Mouse (Mus musculus): Measurements from ENCODE around the gene Pak3. TPM values are rescaled to one million over a fixed set of nuclear protein-coding genes. Genes with fewer than 3 reads are reported as not detected.
"Not testable (repeated sequence)": the region's sequence is repeated elsewhere in the genome, so short reads cannot be mapped to it uniquely, and the experiment has no call there.

The Pak3 gene
- 146 and 162 TPM in 2 replicates for polyA plus RNA-seq (2015; fragmentation: Nextera tagmentation; extraction: Ambion mirVana)

- peak; percentile 93 for ATAC-seq (replicated peaks)
- no peaks in the 10 kb centered on the region for H3K9me3 ChIP-seq
- H3K4me3 ChIP-seq = peak within 1 kb of the TSS; percentile 52
- H3K9ac ChIP-seq (replicated peaks) = peak within 1 kb of the TSS; percentile 73
- no peaks in the 10 kb centered on the region for H3K36me3 ChIP-seq
- peak within 1 kb of the TSS; percentile 52 for H3K4me2 ChIP-seq (replicated peaks)
- no peaks in the 10 kb centered on the region for H3K27me3 ChIP-seq
- H3K4me1 ChIP-seq = 0 out of 2 replicates have a peak, but pooled peaks cover 6% of the 10 kb centered on the region
- H3K27ac ChIP-seq (replicated peaks) = peak within 1 kb of the TSS; percentile 93
- 11% methylated on average over 23 of the region's 23 CpGs for WGBS
Observed at GRCm38 (mm10) chrX:143518168-143518901, at the start of gene Pak3. TSS of gene Pak3 (plus strand) at chrX:143518591.

DNA sequence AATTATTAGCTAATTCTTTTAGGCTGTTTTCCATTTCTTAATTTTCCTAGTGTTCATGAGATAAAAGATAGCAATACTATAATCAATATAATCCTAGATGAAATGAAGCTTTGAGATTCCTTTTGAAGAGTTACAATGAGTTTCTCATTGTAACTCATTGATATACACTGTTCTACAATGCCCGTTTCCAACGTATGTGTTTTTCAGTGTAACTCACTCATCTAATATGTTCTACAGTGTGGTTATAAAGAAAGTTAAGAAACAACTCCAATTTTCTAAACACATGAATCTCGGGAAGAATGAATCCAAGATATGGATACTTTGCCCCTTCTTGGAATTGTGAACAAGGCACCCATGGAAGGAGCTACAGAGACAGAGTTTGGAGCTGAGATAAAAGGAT is 35.5 kb upstream of the Pak3 start:
- no peaks in the 10 kb centered on the region for H3K4me1 ChIP-seq
- H3K4me2 ChIP-seq (replicated peaks) = no peak overlapping the region
- H3K27me3 ChIP-seq = no peaks in the 10 kb centered on the region
- no peaks in the 10 kb centered on the region for H3K36me3 ChIP-seq
- peak; percentile 100 for ATAC-seq (replicated peaks)
- 74% methylated on average over 3 of the region's 3 CpGs for WGBS
- H3K9ac ChIP-seq (replicated peaks) = no peak overlapping the region
- no peak overlapping the region for H3K4me3 ChIP-seq
- H3K9me3 ChIP-seq = peaks cover 3% of the 10 kb centered on the region
- H3K27ac ChIP-seq (replicated peaks) = no peak overlapping the region

DNA sequence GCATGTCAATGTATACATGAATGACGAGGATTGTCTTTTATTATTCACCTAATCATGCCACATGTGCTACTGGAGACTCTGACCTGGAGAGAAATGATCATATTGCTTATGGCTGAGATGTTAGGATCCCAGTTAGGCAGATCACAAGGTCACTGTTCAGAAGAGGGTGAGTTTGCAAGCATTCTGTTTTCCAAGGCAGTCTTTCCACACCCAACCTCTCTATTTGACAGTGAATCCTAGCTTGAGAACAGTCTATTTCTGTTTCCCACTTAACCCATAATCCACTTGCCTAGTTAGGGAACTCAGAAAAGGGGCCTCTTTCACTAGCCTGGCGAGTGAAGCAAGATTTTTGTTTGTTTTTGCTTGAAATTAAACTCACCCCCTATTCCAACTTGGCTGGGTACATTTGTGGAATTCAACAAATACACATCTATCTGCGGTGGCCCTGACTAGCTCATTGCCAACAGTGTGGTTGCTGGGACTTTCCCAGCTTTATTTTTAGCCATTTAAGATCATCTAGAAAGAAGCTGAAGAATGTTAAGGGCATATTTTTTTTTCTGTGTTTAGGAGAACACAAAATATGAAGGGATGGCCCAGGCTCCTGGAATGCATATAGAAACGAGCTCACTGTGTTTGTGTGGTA is 17.2 kb upstream of the Pak3 start:
- WGBS = 65% methylated on average over 4 of the region's 4 CpGs
- H3K4me1 ChIP-seq = no peaks in the 10 kb centered on the region

GRCm38 (mm10) chrX:143501776-143502365 is 16.5 kb upstream of the Pak3 start:
- Histone ChIP-seq H3K36me3 (no peaks in the 10 kb centered on the region), H3K9ac (replicated peaks) (no peak overlapping the region), H3K4me1 (no peaks in the 10 kb centered on the region), H3K4me2 (replicated peaks) (no peak overlapping the region), H3K9me3 (no peaks in the 10 kb centered on the region), H3K27ac (replicated peaks) (no peak overlapping the region), H3K4me3 (no peak overlapping the region), H3K27me3 (no peaks in the 10 kb centered on the region)
- ATAC-seq (replicated peaks) = no peak
- 61% methylated on average over 5 of the region's 5 CpGs for WGBS

More for the DNA sequence above, 17.2 kb upstream of the Pak3 start:
- Histone ChIP-seq H3K27ac (replicated peaks) (no peak overlapping the region), H3K9ac (replicated peaks) (no peak overlapping the region), H3K4me2 (replicated peaks) (no peak overlapping the region), H3K27me3 (no peaks in the 10 kb centered on the region), H3K36me3 (no peaks in the 10 kb centered on the region), H3K4me3 (no peak overlapping the region), H3K9me3 (no peaks in the 10 kb centered on the region)
- ATAC-seq (replicated peaks) = no peak

DNA sequence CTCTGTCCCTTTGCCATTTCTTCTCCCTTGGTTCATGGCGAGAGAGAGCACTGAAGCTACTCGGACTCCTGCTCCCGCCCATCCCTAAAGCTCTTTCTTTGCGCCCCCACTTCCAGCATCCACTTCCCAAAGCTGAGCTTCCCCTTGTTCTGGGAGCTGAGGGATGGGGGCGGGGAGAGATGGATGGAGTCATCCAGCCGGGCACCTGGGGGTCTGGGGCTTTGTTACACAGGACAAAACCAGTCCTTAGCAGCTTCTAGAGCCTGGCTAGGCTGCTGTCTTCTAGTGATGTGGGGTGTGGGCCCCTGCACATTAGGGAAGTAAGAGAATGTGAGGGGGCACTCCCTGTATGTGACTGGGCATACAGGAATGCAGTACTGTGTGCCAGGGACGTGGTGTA is 526 bp downstream of the Pak3 start:
- Histone ChIP-seq H3K9me3 (no peaks in the 10 kb centered on the region), H3K27ac (replicated peaks) (peak overlapping the region; percentile 93), H3K27me3 (no peaks in the 10 kb centered on the region), H3K4me3 (peak overlapping the region; percentile 52), H3K9ac (replicated peaks) (peak overlapping the region; percentile 73), H3K36me3 (no peaks in the 10 kb centered on the region), H3K4me1 (0 out of 2 replicates have a peak, but pooled peaks cover 6% of the 10 kb centered on the region), H3K4me2 (replicated peaks) (peak overlapping the region; percentile 52)
- WGBS = 18% methylated on average over 7 of the region's 7 CpGs
- peak; percentile 73 for ATAC-seq (replicated peaks)

DNA sequence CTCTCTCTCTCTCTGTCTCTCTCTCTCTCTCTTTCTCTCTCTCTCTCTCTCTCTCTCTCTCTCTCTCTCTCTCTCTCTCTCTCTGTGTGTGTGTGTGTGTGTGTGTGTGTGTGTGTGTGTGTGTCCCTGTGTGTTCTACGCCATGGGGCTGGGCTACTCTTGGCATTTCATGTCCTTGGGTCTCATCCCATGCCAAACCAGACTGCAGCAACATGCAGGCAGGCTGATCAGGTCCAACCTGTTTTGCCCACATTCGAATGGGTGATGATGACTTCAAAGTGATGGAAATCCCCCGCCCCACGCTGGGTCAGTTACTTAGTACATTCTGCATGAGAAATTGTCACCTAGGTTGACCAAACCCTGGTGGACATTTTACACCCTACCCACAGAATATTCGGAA is 1.1 kb downstream of the Pak3 start:
- not testable (repeated sequence) for H3K27me3 ChIP-seq; H3K9me3 ChIP-seq; H3K4me1 ChIP-seq; H3K27ac ChIP-seq (replicated peaks); H3K9ac ChIP-seq (replicated peaks); H3K36me3 ChIP-seq
- Histone ChIP-seq H3K4me3 (peak overlapping the region; percentile 52), H3K4me2 (replicated peaks) (peak overlapping the region; percentile 52)
- 0 out of 2 replicates have a peak, but pooled peaks have one; percentile 46 for ATAC-seq (replicated peaks)
- 40% methylated on average over 5 of the region's 5 CpGs for WGBS

DNA sequence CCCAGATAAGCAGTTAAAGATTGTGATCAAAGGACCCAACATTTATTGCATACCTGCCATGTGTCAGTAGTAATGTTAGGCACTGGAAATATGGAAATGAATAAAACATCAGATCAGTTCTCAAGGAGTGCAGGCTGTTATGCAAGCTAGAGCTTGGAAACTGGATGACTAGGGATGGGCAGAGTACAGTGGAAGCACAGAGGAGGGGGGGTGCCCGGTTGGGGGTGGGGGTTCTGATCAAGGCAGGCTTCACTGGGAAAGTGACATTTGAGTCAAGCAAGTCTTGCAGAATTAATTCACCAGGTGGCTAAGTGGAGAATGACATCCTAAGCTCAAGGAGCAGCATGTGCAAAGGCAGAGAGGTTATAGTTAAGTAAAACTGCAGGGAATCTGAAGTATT is 1.8 kb downstream of the Pak3 start:
- no peak; the same call in 1 of the 2 replicates for ATAC-seq (replicated peaks)
- Histone ChIP-seq H3K4me2 (replicated peaks) (peak overlapping the region; percentile 52), H3K27me3 (no peaks in the 10 kb centered on the region), H3K9ac (replicated peaks) (no peak overlapping the region), H3K4me3 (peak overlapping the region; percentile 15; the same call in 1 of the 2 replicates), H3K4me1 (0 out of 2 replicates have a peak, but pooled peaks cover 6% of the 10 kb centered on the region), H3K9me3 (no peaks in the 10 kb centered on the region), H3K27ac (replicated peaks) (no peak overlapping the region), H3K36me3 (no peaks in the 10 kb centered on the region)
- WGBS = 30% methylated on average over 1 of the region's 1 CpGs

- no peak for ATAC-seq (replicated peaks)
- H3K4me2 ChIP-seq (replicated peaks) = no peak overlapping the region
- H3K36me3 ChIP-seq = no peaks in the 10 kb centered on the region
- no peak overlapping the region for H3K9ac ChIP-seq (replicated peaks)
- 94% methylated on average over 3 of the region's 3 CpGs for WGBS
- no peaks in the 10 kb centered on the region for H3K27me3 ChIP-seq
- no peak overlapping the region for H3K4me3 ChIP-seq
- no peaks in the 10 kb centered on the region for H3K9me3 ChIP-seq
- no peak overlapping the region for H3K27ac ChIP-seq (replicated peaks)
- H3K4me1 ChIP-seq = no peaks in the 10 kb centered on the region
Observed at GRCm38 (mm10) chrX:143532331-143532730, 13.9 kb downstream of the Pak3 start.

DNA sequence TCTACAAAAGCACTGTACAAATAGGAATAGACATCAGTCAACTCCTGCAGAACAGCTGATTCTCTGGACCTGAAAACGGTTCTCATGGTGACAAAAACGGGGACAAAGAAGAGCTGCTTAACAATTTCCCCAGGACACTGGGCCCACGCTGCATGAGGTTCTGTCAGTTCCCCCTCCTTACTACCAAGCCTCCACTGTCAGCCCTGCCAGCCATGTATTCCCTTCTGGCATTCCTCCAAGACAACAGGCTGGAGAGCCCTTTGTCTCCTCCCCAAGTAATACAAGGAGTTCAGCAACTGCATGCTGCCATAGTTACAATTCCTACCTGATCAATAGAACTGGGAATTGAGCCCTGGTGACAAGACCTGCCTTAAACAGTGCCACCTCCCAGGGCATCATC is 15.2 kb downstream of the Pak3 start:
- Histone ChIP-seq H3K4me3 (no peak overlapping the region), H3K9me3 (no peaks in the 10 kb centered on the region), H3K4me1 (no peaks in the 10 kb centered on the region), H3K27me3 (no peaks in the 10 kb centered on the region), H3K4me2 (replicated peaks) (no peak overlapping the region), H3K9ac (replicated peaks) (no peak overlapping the region), H3K27ac (replicated peaks) (0 out of 2 replicates have a peak overlapping the region, but pooled peaks have one; percentile 15), H3K36me3 (no peaks in the 10 kb centered on the region)
- peak; percentile 55; the same call in 1 of the 2 replicates for ATAC-seq (replicated peaks)
- WGBS = 32% methylated on average over 3 of the region's 3 CpGs

DNA sequence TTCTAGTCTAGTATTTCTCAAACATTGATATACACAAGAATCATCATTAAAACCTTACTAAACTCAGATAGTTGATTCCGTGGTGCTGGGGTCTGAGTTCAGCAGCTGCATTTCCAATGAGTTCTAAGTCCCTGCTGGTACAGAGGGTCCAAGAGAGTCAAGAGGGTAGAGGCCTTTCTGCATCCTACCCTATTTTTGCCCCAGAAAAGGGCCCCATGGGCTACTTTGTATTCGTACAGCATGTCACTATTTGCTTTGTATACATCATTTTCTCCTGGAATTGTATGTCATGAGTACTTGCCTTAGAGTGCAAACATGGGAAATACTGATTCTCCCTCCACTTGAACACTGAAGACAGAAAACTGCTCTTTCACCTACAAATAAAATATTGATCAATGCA is 24.4 kb downstream of the Pak3 start:
- Histone ChIP-seq H3K4me2 (replicated peaks) (no peak overlapping the region), H3K4me1 (peaks cover 8% of the 10 kb centered on the region), H3K4me3 (no peak overlapping the region), H3K9ac (replicated peaks) (no peak overlapping the region), H3K27me3 (no peaks in the 10 kb centered on the region), H3K9me3 (no peaks in the 10 kb centered on the region), H3K36me3 (no peaks in the 10 kb centered on the region), H3K27ac (replicated peaks) (peak overlapping the region; percentile 70)
- ATAC-seq (replicated peaks) = peak; percentile 58
- 27% methylated on average over 2 of the region's 2 CpGs for WGBS

DNA sequence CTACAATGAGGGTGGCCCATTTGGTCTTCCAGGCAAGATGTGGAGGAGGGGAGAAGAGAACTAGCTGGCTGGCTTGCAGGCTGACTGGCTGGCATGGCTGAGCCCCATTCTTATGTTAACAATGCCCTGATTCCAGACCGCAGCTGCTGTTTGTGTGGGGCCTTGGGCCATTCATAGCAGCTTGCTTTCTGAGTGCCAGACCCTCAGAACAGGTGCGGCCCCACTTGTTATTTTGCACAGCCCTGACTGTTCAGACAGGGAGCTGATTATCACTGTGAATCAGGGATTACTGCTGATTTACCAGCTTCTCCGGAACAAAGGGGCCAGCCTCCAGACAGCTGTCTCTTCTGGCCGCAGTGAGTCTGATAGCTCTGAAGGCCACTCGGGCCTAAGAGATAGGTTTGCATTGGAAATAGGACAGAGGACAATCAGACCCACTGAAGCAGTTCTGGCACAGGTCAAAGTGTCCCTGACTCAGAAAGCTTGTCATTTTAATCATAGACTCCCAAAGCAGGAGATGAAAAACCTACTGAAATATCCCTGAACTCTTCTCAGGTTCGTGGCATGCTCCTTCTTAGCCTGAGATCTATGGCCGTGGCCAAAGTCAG is 24.9 kb downstream of the Pak3 start:
- WGBS = 26% methylated on average over 7 of the region's 7 CpGs
- Histone ChIP-seq H3K4me1 (peaks cover 8% of the 10 kb centered on the region), H3K4me2 (replicated peaks) (no peak overlapping the region), H3K9me3 (no peaks in the 10 kb centered on the region), H3K9ac (replicated peaks) (no peak overlapping the region), H3K4me3 (no peak overlapping the region), H3K27me3 (no peaks in the 10 kb centered on the region), H3K36me3 (no peaks in the 10 kb centered on the region), H3K27ac (replicated peaks) (peak overlapping the region; percentile 70)
- ATAC-seq (replicated peaks) = peak; percentile 95

DNA sequence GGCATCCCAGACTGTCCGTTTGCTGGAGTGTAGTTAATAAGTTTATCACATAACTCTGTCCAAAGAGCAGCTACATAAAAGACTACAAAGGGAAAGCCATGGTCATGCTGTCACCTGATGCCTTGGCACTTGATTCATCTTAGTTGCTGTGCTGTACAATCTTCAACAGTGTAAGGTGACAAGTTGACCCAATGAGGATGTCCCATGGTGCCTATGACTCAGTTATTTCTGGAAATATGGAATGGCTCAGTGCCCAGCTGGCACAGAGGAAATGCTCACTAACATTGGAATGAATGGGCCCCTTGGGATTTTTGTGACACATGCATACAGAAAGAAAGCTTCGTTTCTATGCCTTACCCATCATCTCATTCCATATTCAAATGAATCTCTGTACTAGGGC is 55.3 kb downstream of the Pak3 start:
- Histone ChIP-seq H3K9ac (replicated peaks) (no peak overlapping the region), H3K4me1 (no peaks in the 10 kb centered on the region), H3K36me3 (no peaks in the 10 kb centered on the region), H3K4me2 (replicated peaks) (no peak overlapping the region), H3K9me3 (no peaks in the 10 kb centered on the region), H3K27ac (replicated peaks) (no peak overlapping the region), H3K4me3 (no peak overlapping the region), H3K27me3 (no peaks in the 10 kb centered on the region)
- WGBS = 54% methylated on average over 2 of the region's 2 CpGs
- no peak for ATAC-seq (replicated peaks)

Data from forebrain, embryonic 15.5 days (tissue).